Mouse (Mus musculus): ENCODE results near the gene Magi3. TPM values are rescaled to one million over a fixed set of nuclear protein-coding genes. Genes with fewer than 3 reads are reported as not detected.

The Magi3 gene
- total and polyA plus RNA-seq, 3 experiments = 0.68 to 2.6 (median 1.8) TPM

DNA sequence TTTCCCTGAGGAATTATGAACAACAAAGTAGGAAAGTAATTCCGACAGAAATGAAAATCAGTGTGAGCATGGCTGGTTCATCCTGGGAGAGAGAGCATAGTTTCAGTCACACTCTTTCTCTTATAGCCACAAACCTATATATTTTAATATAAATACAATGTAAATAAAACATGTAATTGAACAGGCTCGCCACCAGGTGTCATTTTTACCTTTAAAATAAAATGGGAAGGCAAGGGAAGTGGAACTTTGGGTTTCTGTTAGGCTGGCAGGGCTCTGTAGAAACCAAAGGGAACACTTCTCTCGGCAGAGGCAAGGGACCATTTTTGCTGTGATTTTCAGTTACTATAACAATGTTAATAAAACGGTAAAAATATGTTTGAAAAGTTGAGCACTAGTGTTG, 200.7 kb downstream of the Magi3 start:
- Histone ChIP-seq H3K9ac (ENCODE audit: insufficient read depth, low read depth) (no peak overlapping the region), H3K4me1 (ENCODE audit: control insufficient read depth in 1 of 2, insufficient read depth in 2 of 2) (no peaks in the 10 kb centered on the region), H3K9me3 (replicated peaks; ENCODE audit: low read length) (no peaks in the 10 kb centered on the region), H3K4me3 (replicated peaks in 1 of 3; ENCODE audit: low read depth in 2 of 3, low read length in 2 of 3, poor library complexity in 1 of 3) (no peak overlapping the region), H3K4me2 (ENCODE audit: insufficient read depth, low read depth, poor library complexity, severe bottlenecking) (no peak overlapping the region), H3K27me3 (replicated peaks) (no peaks in the 10 kb centered on the region), H3K79me2 (replicated peaks; ENCODE audit: control insufficient read depth, extremely low read depth, insufficient read depth, poor library complexity, severe bottlenecking) (no peaks in the 10 kb centered on the region), H3K36me3 (replicated peaks in 1 of 2; ENCODE audit: control insufficient read depth in 1 of 2, insufficient read depth in 1 of 2, low read length in 1 of 2) (peaks cover 11 to 52% of the 10 kb centered on the region in 2 experiments), H3K27ac (ENCODE audit: insufficient read depth, low read depth) (no peak overlapping the region)
- in situ Hi-C loops (cut with MboI; ENCODE audit: low pct_ligation_motif_present, low pct_unique_long_range_greater_than_20kb, low sequenced_read_pairs) (loop anchor here (25.0 kb wide), 1 partner anchor 418 kb away; no protein-coding TSS in a partner anchor), dilution Hi-C loops (cut with MboI; ENCODE audit: extremely low pct_ligation_motif_present, extremely low pct_unique_long_range_greater_than_20kb, low sequenced_read_pairs) (no loop called here)
- TF ChIP-seq UBTF (IDR thresholded peaks at IDR 0.05; ENCODE audit: low read depth, low read length) (no peak), RAD21 (IDR thresholded peaks at IDR 0.05; ENCODE audit: low read depth, low read length) (peak; percentile 37), SMC3 (IDR thresholded peaks at IDR 0.05; ENCODE audit: low read depth, low read length) (peak; percentile 29), CTCF (conservative IDR thresholded peaks at IDR 0.05 in 1 of 2, IDR thresholded peaks at IDR 0.05 in 1 of 2; ENCODE audit: low read depth in 2 of 2, low read length in 2 of 2) (peak in 1 of 2 experiments; percentile 45; a peak in 2 of 4 replicates)
- DNase-seq (ENCODE audit: extremely low read depth) = no peak

DNA sequence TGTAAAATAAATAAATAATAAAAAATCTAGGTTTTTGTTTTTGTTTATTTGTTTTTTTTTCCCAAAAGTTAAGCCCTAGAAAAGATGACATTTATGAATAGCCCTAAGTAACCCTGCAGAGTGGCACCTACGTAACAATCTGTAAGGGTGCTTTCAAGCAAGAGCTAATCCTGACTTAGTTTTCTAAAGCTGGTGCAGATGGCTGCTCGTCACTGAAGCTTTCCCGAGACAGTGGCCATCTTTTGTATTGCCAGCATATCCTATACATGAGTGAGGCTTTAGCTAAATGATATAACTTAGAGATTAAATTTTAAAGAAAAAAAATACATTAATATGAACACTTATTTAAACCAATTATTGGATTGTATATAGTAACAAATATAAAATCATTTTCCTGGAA, 202.2 kb downstream of the Magi3 start:
- in situ Hi-C loops (cut with MboI; ENCODE audit: low pct_ligation_motif_present, low pct_unique_long_range_greater_than_20kb, low sequenced_read_pairs) = loop anchor here (25.0 kb wide), 1 partner anchor 419 kb away; no protein-coding TSS in a partner anchor
- no peak overlapping the region for H3K9ac ChIP-seq (ENCODE audit: insufficient read depth, low read depth)
- no peak for TF ChIP-seq MAZ (IDR thresholded peaks at IDR 0.05; ENCODE audit: low read depth, low read length)
- no peak for TF ChIP-seq GABPA (IDR thresholded peaks at IDR 0.05; ENCODE audit: insufficient replicate concordance, low read depth, low read length)
- TF ChIP-seq USF1 (IDR thresholded peaks at IDR 0.05; ENCODE audit: low read depth, low read length) = no peak
- no peak for TF ChIP-seq ETS1 (conservative IDR thresholded peaks at IDR 0.05; ENCODE audit: low read depth, low read length)
- TF ChIP-seq CHD1 (IDR thresholded peaks at IDR 0.05; ENCODE audit: low read depth, low read length) = no peak
- no peak for TF ChIP-seq POLR2AphosphoS2 (IDR thresholded peaks at IDR 0.05; ENCODE audit: low read depth, low read length)
- TF ChIP-seq ZC3H11A (IDR thresholded peaks at IDR 0.05; ENCODE audit: low read depth, low read length) = no peak
- no peak for TF ChIP-seq TBP (conservative IDR thresholded peaks at IDR 0.05; ENCODE audit: low read depth, low read length)
- no peak for TF ChIP-seq MEF2A (IDR thresholded peaks at IDR 0.05; ENCODE audit: borderline replicate concordance, low read depth, low read length)
- TF ChIP-seq NELFE (IDR thresholded peaks at IDR 0.05; ENCODE audit: low read depth, low read length) = no peak
- no peak for TF ChIP-seq RCOR1 (conservative IDR thresholded peaks at IDR 0.05; ENCODE audit: low read depth, low read length)
- TF ChIP-seq RAD21 (IDR thresholded peaks at IDR 0.05; ENCODE audit: low read depth, low read length) = no peak
- no peak for TF ChIP-seq SIN3A (IDR thresholded peaks at IDR 0.05; ENCODE audit: low read length)
- no peak for TF ChIP-seq MAFK (IDR thresholded peaks at IDR 0.05; ENCODE audit: insufficient replicate concordance, low read length)
- no peak for TF ChIP-seq USF2 (conservative IDR thresholded peaks at IDR 0.05; ENCODE audit: low read depth, low read length)
- no peak for TF ChIP-seq PAX5 (IDR thresholded peaks at IDR 0.05; ENCODE audit: low read length)

More for the DNA sequence above, 202.2 kb downstream of the Magi3 start:
- no peak overlapping the region for H3K4me2 ChIP-seq (ENCODE audit: insufficient read depth, low read depth, poor library complexity, severe bottlenecking)
- dilution Hi-C loops (cut with MboI; ENCODE audit: extremely low pct_ligation_motif_present, extremely low pct_unique_long_range_greater_than_20kb, low sequenced_read_pairs) = no loop called here
- peaks cover 12 to 58% of the 10 kb centered on the region in 2 experiments for H3K36me3 ChIP-seq (replicated peaks in 1 of 2; ENCODE audit: control insufficient read depth in 1 of 2, insufficient read depth in 1 of 2, low read length in 1 of 2)
- H3K27ac ChIP-seq (ENCODE audit: insufficient read depth, low read depth) = no peak overlapping the region
- no peaks in the 10 kb centered on the region for H3K4me1 ChIP-seq (ENCODE audit: control insufficient read depth in 1 of 2, insufficient read depth in 2 of 2)
- H3K79me2 ChIP-seq (replicated peaks; ENCODE audit: control insufficient read depth, extremely low read depth, insufficient read depth, poor library complexity, severe bottlenecking) = no peaks in the 10 kb centered on the region
- H3K27me3 ChIP-seq (replicated peaks) = no peaks in the 10 kb centered on the region
- H3K4me3 ChIP-seq (replicated peaks in 1 of 3; ENCODE audit: low read depth in 2 of 3, low read length in 2 of 3, poor library complexity in 1 of 3) = no peak overlapping the region
- H3K9me3 ChIP-seq (replicated peaks; ENCODE audit: low read length) = no peaks in the 10 kb centered on the region
- no peak for DNase-seq (ENCODE audit: extremely low read depth)
